Mouse (Mus musculus) testis, adult 2 months (tissue): ENCODE data around the gene Ulk4. TPM values are rescaled to one million over a fixed set of nuclear protein-coding genes. Genes with fewer than 3 reads are reported as not detected.

ENCODE experiments used
- H3K27ac ChIP-seq: fragments of 200-500 bp; 2 replicates; pipeline ENCODE4 v1.5.1; 2012; ENCODE audit warnings: low read depth, low read length; ENCODE audit not compliant: control insufficient read depth, insufficient read depth
- H3K27me3 ChIP-seq: fragments of 200-500 bp; 2 replicates; pipeline ENCODE4 v1.6.1; 2012; ENCODE audit warnings: mild to moderate bottlenecking, low read length, moderate library complexity; ENCODE audit not compliant: control insufficient read depth, insufficient read depth
- H3K36me3 ChIP-seq: fragments of 200-500 bp; 2 replicates; pipeline ENCODE4 v1.6.1; 2012; ENCODE audit warnings: mild to moderate bottlenecking, low read length; ENCODE audit not compliant: control insufficient read depth, insufficient read depth
- H3K4me1 ChIP-seq: fragments of 200-500 bp; 2 replicates; pipeline ENCODE4 v1.6.1; 2012; ENCODE audit warnings: low read length; ENCODE audit not compliant: control insufficient read depth, insufficient read depth
- H3K4me3 ChIP-seq: fragments of 200-500 bp; 2 replicates; pipeline ENCODE4 v1.5.1; 2012; ENCODE audit warnings: low read depth, mild to moderate bottlenecking, low read length, moderate library complexity, mixed read lengths; ENCODE audit not compliant: control insufficient read depth
- CTCF ChIP-seq: fragments of 200-500 bp; IDR thresholded peaks from 2 replicates; pipeline ENCODE4 v1.5.1; 2012; ENCODE audit warnings: low read depth, mild to moderate bottlenecking, inconsistent platforms, low read length, moderate library complexity; ENCODE audit not compliant: control insufficient read depth, insufficient read depth, insufficient replicate concordance
- POLR2A ChIP-seq: fragments of 200-500 bp; IDR thresholded peaks from 2 replicates; pipeline ENCODE4 v1.6.1; 2012; ENCODE audit warnings: low read depth, mild to moderate bottlenecking, inconsistent platforms, low read length, moderate library complexity; ENCODE audit not compliant: control insufficient read depth
- polyA plus RNA-seq: library from polyadenylated mRNA; depleted of rRNA; stranded (reverse); fragments of >200 nt; gene quantifications from 2 replicates; pipeline ENCODE4 v1.2.3, GENCODE M21; 2012; rRNA removed

Gene Ulk4
- 291 and 327 TPM in 2 replicates for polyA plus RNA-seq

GRCm38 (mm10) chr9:121277118-121278060 lies at the start of gene Ulk4:
Gene Ulk4 (minus strand): TSS chr9:121277197.
- peaks cover 12% of the 10 kb centered on the region for H3K4me1 ChIP-seq
- H3K4me3 ChIP-seq, result peak within 1 kb of the TSS; percentile 97
- TF ChIP-seq CTCF (no peak), POLR2A (peak; percentile 91)
- H3K27me3 ChIP-seq, result no peaks in the 10 kb centered on the region
- peak within 1 kb of the TSS; percentile 89 for H3K27ac ChIP-seq
- H3K36me3 ChIP-seq, result peaks cover 3% of the 10 kb centered on the region; the same call in 1 of the 2 replicates

GRCm38 (mm10) chr9:121322034-121322433 lies 45.0 kb upstream of the Ulk4 start:
- no peak overlapping the region for H3K27ac ChIP-seq

GRCm38 (mm10) chr9:121321118-121321517 lies 44.1 kb upstream of the Ulk4 start:
- Histone ChIP-seq H3K27ac (no peak overlapping the region), H3K4me1 (peaks cover 9% of the 10 kb centered on the region), H3K4me3 (no peak overlapping the region)

More at GRCm38 (mm10) chr9:121322034-121322433, 45.0 kb upstream of the Ulk4 start:
- peaks cover 4% of the 10 kb centered on the region for H3K4me1 ChIP-seq
- H3K4me3 ChIP-seq, result no peak overlapping the region
- no peaks in the 10 kb centered on the region for H3K27me3 ChIP-seq
- TF ChIP-seq POLR2A (no peak), CTCF (no peak)
- H3K36me3 ChIP-seq, result no peaks in the 10 kb centered on the region

GRCm38 (mm10) chr9:121320433-121320832 lies 43.4 kb upstream of the Ulk4 start:
- Histone ChIP-seq H3K36me3 (no peaks in the 10 kb centered on the region), H3K27me3 (no peaks in the 10 kb centered on the region), H3K4me1 (peaks cover 9% of the 10 kb centered on the region), H3K4me3 (no peak overlapping the region), H3K27ac (no peak overlapping the region)
- TF ChIP-seq CTCF (no peak), POLR2A (no peak)

More at GRCm38 (mm10) chr9:121321118-121321517, 44.1 kb upstream of the Ulk4 start:
- H3K27me3 ChIP-seq, result no peaks in the 10 kb centered on the region
- TF ChIP-seq POLR2A (no peak), CTCF (no peak)
- H3K36me3 ChIP-seq, result no peaks in the 10 kb centered on the region

GRCm38 (mm10) chr9:121319323-121319966 lies 42.4 kb upstream of the Ulk4 start:
- Histone ChIP-seq H3K4me1 (peaks cover 13% of the 10 kb centered on the region), H3K4me3 (no peak overlapping the region), H3K27me3 (no peaks in the 10 kb centered on the region), H3K27ac (no peak overlapping the region; the same call in 1 of the 2 replicates), H3K36me3 (no peaks in the 10 kb centered on the region)
- TF ChIP-seq POLR2A, result no peak
- no peak for TF ChIP-seq CTCF

GRCm38 (mm10) chr9:121316621-121317405 lies 39.8 kb upstream of the Ulk4 start:
- Histone ChIP-seq H3K27ac (peak overlapping the region; percentile 59; the same call in 1 of the 2 replicates), H3K36me3 (no peaks in the 10 kb centered on the region), H3K4me1 (peaks cover 19% of the 10 kb centered on the region), H3K27me3 (no peaks in the 10 kb centered on the region), H3K4me3 (no peak overlapping the region)
- no peak for TF ChIP-seq POLR2A
- 0 out of 2 replicates have a peak, but pooled peaks have one; percentile 17 for TF ChIP-seq CTCF
